Mouse (Mus musculus): Measurements from ENCODE around the gene Klk6.

- TF ChIP-seq CTCF (IDR thresholded peaks at IDR 0.05; ENCODE audit: borderline replicate concordance, insufficient read depth, low read length) (no peak), POLR2A (IDR thresholded peaks at IDR 0.05; ENCODE audit: low read depth, low read length) (no peak)
Measured at GRCm38 (mm10) chr7:43841701-43842100, 17.4 kb downstream of the Klk6 start, which contains the start of gene Klk5.
